Mouse (Mus musculus): ENCODE results near the gene Fam3b. TPM values are rescaled to one million over a fixed set of nuclear protein-coding genes. Genes with fewer than 3 reads are reported as not detected.

The Fam3b gene
- total and polyA plus RNA-seq, 3 experiments, result 20.6 to 21.2 TPM; not detected in 1

DNA sequence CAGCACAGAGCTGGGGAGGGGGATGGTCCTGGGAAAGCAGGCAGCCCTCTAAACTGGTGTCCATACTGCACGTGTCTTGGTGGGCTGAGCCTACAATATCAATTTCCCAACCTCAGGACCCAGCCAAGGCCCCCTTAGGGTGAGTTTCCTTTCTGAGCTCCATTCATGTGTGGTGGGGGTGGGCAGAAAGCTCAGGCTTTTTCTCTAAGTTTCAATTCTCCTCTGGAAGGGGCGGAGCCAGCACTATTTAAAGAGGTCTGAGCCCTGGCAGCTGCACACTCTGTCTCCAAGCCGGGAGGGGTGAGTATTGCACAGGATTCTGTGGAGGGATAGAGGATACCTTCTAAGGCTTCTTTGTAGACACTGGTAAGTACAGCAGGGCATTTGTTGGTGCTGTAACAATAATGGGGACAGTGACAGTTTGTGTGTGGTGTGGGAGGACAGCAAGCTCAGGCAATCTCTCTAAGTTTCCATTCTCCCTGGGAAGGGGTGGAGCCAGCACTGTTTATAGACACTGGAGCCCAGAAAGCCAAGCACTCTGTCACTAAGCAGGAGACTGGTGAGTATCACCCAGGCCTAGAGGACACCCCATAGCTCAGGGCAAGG is 21.3 kb upstream of the Fam3b start:
- Histone ChIP-seq H3K4me1 (ENCODE audit: control insufficient read depth in 1 of 2, insufficient read depth in 2 of 2, low read length in 2 of 2) (peaks cover 6 to 14% of the 10 kb centered on the region in 2 experiments; a peak in 3 of 4 replicates), H3K27ac (ENCODE audit: control insufficient read depth, low read depth, low read length) (no peak overlapping the region), H3K9ac (ENCODE audit: control insufficient read depth, low read depth, low read length, poor library complexity, severe bottlenecking) (peak overlapping the region; percentile 32), H3K36me3 (ENCODE audit: control insufficient read depth in 1 of 2, insufficient read depth in 2 of 2, low read length in 2 of 2) (peaks cover 0 to 3% of the 10 kb centered on the region in 2 experiments; a peak in 1 of 4 replicates), H3K79me2 (ENCODE audit: control insufficient read depth, insufficient read depth, low read length, poor library complexity) (no peaks in the 10 kb centered on the region), H3K4me3 (ENCODE audit: control insufficient read depth in 1 of 2, insufficient read depth in 1 of 2, low read depth in 2 of 2, low read length in 2 of 2) (peak overlapping the region; percentile 78 to 92), H3K27me3 (ENCODE audit: control insufficient read depth in 1 of 2, insufficient read depth in 2 of 2, low read length in 2 of 2) (no peaks in the 10 kb centered on the region), H3K9me3 (replicated peaks; ENCODE audit: insufficient read depth, low read length) (no peaks in the 10 kb centered on the region)
- DNase-seq (ENCODE audit: low read depth, low spot score), result peak; percentile 44
- TF ChIP-seq SIN3A (IDR thresholded peaks at IDR 0.05; ENCODE audit: low read length), result peak; percentile 29; the same call in 1 of the 2 replicates
- TF ChIP-seq USF2 (IDR thresholded peaks at IDR 0.05; ENCODE audit: borderline replicate concordance in 1 of 2, insufficient read depth in 1 of 2, low read depth in 1 of 2, low read length in 2 of 2), result no peak
- TF ChIP-seq ZKSCAN1 (IDR thresholded peaks at IDR 0.05; ENCODE audit: low read depth, low read length), result no peak
- peak; percentile 24 for TF ChIP-seq MXI1 (IDR thresholded peaks at IDR 0.05; ENCODE audit: low read depth, low read length)

GRCm38 (mm10) chr16:97534876-97535461 is 20.4 kb upstream of the Fam3b start:
- Histone ChIP-seq H3K79me2 (ENCODE audit: control insufficient read depth, insufficient read depth, low read length, poor library complexity) (no peaks in the 10 kb centered on the region), H3K4me3 (ENCODE audit: control insufficient read depth in 1 of 2, insufficient read depth in 1 of 2, low read depth in 2 of 2, low read length in 2 of 2) (peak overlapping the region; percentile 78 to 92), H3K4me1 (ENCODE audit: control insufficient read depth in 1 of 2, insufficient read depth in 2 of 2, low read length in 2 of 2) (peaks cover 6 to 14% of the 10 kb centered on the region in 2 experiments; a peak in 3 of 4 replicates), H3K27me3 (ENCODE audit: control insufficient read depth in 1 of 2, insufficient read depth in 2 of 2, low read length in 2 of 2) (no peaks in the 10 kb centered on the region), H3K9me3 (replicated peaks; ENCODE audit: insufficient read depth, low read length) (no peaks in the 10 kb centered on the region), H3K36me3 (ENCODE audit: control insufficient read depth in 1 of 2, insufficient read depth in 2 of 2, low read length in 2 of 2) (peaks cover 0 to 3% of the 10 kb centered on the region in 2 experiments; a peak in 1 of 4 replicates), H3K9ac (ENCODE audit: control insufficient read depth, low read depth, low read length, poor library complexity, severe bottlenecking) (peak overlapping the region; percentile 60), H3K27ac (ENCODE audit: control insufficient read depth, low read depth, low read length) (no peak overlapping the region)
- peak; percentile 57 for DNase-seq (ENCODE audit: low read depth, low spot score)
- TF ChIP-seq MXI1 (IDR thresholded peaks at IDR 0.05; ENCODE audit: low read depth, low read length) (0 out of 2 replicates have a peak, but pooled peaks have one; percentile 12), ETS1 (IDR thresholded peaks at IDR 0.05; ENCODE audit: low read depth, low read length) (peak; percentile 41; the same call in 1 of the 2 replicates), SIN3A (IDR thresholded peaks at IDR 0.05; ENCODE audit: low read length) (no peak; the same call in 1 of the 2 replicates), MAZ (IDR thresholded peaks at IDR 0.05; ENCODE audit: low read depth, low read length) (0 out of 2 replicates have a peak, but pooled peaks have one; percentile 27)

DNA sequence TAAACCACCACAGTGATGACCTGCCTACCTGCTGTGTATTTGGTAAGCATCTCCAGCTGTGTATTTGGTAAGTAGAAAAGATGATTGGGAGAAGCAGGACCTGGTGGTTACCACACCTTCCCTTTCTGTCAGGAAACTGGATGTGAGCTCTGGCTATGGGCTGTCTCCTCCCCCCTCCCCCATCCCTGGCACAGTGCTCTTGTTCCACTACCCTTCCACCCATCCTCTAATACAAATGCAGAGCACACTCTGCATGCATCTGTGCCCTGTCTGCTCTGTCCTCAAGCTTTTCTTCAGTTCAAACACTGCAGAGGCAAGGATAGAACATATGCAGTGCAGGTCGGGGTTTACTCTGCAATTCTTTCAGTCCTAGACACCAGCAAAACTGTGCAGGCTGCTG is 19.8 kb upstream of the Fam3b start:
- peaks cover 6 to 14% of the 10 kb centered on the region in 2 experiments; a peak in 3 of 4 replicates for H3K4me1 ChIP-seq (ENCODE audit: control insufficient read depth in 1 of 2, insufficient read depth in 2 of 2, low read length in 2 of 2)
- H3K9me3 ChIP-seq (replicated peaks; ENCODE audit: insufficient read depth, low read length), result no peaks in the 10 kb centered on the region
- peaks cover 0 to 3% of the 10 kb centered on the region in 2 experiments; a peak in 1 of 4 replicates for H3K36me3 ChIP-seq (ENCODE audit: control insufficient read depth in 1 of 2, insufficient read depth in 2 of 2, low read length in 2 of 2)
- no peak overlapping the region for H3K27ac ChIP-seq (ENCODE audit: control insufficient read depth, low read depth, low read length)
- no peaks in the 10 kb centered on the region for H3K27me3 ChIP-seq (ENCODE audit: control insufficient read depth in 1 of 2, insufficient read depth in 2 of 2, low read length in 2 of 2)
- no peak for DNase-seq (ENCODE audit: low read depth, low spot score)
- peak overlapping the region; percentile 60 for H3K9ac ChIP-seq (ENCODE audit: control insufficient read depth, low read depth, low read length, poor library complexity, severe bottlenecking)
- H3K79me2 ChIP-seq (ENCODE audit: control insufficient read depth, insufficient read depth, low read length, poor library complexity), result no peaks in the 10 kb centered on the region
- TF ChIP-seq UBTF (IDR thresholded peaks at IDR 0.05; ENCODE audit: borderline replicate concordance, insufficient read depth, low read depth, low read length) (no peak), ZC3H11A (IDR thresholded peaks at IDR 0.05; ENCODE audit: low read depth, low read length) (no peak), ZNF384 (IDR thresholded peaks at IDR 0.05; ENCODE audit: low read depth, low read length) (no peak), MXI1 (IDR thresholded peaks at IDR 0.05; ENCODE audit: low read depth, low read length) (no peak), GATA1 (IDR thresholded peaks at IDR 0.05; ENCODE audit: low read depth, low read length) (no peak), TAL1 (IDR thresholded peaks at IDR 0.05; ENCODE audit: low read length) (no peak), MYC (IDR thresholded peaks at IDR 0.05; ENCODE audit: low read depth, low read length) (no peak), MAX (IDR thresholded peaks at IDR 0.05; ENCODE audit: low read length) (no peak), POLR2AphosphoS2 (IDR thresholded peaks at IDR 0.05; ENCODE audit: low read length) (no peak), ZKSCAN1 (IDR thresholded peaks at IDR 0.05; ENCODE audit: low read depth, low read length) (no peak), HCFC1 (IDR thresholded peaks at IDR 0.05; ENCODE audit: low read depth, low read length) (no peak), ETS1 (IDR thresholded peaks at IDR 0.05; ENCODE audit: low read depth, low read length) (no peak), POLR2A (IDR thresholded peaks at IDR 0.05; ENCODE audit: control insufficient read depth in 1 of 2, insufficient read depth in 1 of 2, low read depth in 1 of 2, low read length in 2 of 2, poor library complexity in 1 of 2) (no peak), MAFK (IDR thresholded peaks at IDR 0.05; ENCODE audit: borderline replicate concordance, low read depth, low read length) (no peak), JUND (IDR thresholded peaks at IDR 0.05; ENCODE audit: low read depth, low read length) (no peak), MYB (IDR thresholded peaks at IDR 0.05; ENCODE audit: low read depth, low read length) (no peak), RCOR1 (IDR thresholded peaks at IDR 0.05; ENCODE audit: low read depth, low read length) (no peak)
- H3K4me3 ChIP-seq (ENCODE audit: control insufficient read depth in 1 of 2, insufficient read depth in 1 of 2, low read depth in 2 of 2, low read length in 2 of 2), result peak overlapping the region; percentile 78 to 92
